Mouse (Mus musculus) naive thymus-derived CD4-positive, alpha-beta T cell, adult 2 months (primary cell): ENCODE results near the gene Tdgf1.

Source experiments
- DNase-seq: peaks from one replicate; pipeline ENCODE4 v3.0.0-alpha.2; 2011; ENCODE audit warnings: low read depth

Tdgf1 gene

DNA sequence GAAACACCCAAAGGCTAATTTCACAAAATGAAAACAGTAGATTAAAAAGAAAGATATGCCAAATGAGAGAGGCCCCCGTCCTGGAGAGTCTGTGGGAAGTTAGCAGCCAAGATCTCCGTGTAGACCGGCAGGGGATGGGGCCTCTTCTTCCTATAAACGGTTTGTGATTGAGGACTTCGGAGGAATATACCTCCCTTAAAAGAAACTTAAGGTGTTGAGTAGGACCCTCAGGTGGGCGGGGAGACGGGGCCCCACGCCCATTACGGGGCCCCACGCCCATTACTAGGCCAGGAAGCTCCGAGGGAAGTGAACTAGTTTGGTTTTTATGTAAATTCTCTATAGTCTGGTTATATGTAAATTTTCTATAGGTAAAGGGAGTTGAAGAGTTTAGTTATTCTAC is at the start of gene Tdgf1:
Gene Tdgf1 (minus strand): TSS at position 233 of the 400 bp plus-strand sequence.
- peak; percentile 49 for DNase-seq

DNA sequence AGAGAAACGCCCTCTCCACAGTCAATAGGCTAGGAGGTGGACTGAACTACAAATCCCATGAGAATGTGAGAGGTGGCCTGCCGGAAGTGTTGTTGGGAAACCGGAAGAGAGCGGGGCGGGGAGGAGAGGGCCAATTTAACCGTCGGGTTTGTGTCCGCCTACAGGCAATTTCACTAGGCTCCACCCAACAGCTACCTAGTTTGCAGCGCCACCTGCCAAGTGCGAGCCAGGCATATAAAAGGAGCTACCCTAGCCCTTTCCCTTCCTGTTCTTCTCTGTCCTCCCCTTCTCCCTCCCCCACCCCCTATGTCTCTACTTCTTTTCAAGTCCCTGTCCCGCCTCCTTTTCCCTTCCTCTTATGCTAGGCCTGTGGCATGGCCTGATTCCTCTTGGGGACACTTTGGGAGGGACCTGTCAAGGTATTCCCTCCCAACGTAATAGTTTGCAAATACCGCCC is 48.8 kb upstream of the Tdgf1 start:
- DNase-seq = peak; percentile 91

DNA sequence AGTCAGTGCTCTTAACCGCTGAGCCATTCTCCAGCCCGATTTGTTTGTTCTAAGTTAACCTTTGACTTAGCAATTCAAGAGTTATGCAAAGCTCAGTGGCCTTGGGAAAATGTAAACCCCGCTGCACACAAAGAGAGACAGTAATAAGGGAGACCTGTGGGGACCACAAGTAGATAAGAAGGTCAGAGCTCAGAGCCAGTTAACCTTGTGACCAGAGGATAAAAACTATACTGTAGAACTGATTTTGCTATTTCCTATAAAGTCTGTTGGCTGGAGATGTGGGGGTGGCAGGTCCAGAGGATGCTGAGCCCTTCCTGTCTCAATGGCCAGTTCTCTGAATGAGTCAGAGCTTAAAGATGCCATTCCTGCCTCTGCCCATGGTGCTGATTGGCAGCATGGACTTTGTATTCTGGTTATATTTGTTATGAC is 47.3 kb upstream of the Tdgf1 start:
- no peak for DNase-seq

DNA sequence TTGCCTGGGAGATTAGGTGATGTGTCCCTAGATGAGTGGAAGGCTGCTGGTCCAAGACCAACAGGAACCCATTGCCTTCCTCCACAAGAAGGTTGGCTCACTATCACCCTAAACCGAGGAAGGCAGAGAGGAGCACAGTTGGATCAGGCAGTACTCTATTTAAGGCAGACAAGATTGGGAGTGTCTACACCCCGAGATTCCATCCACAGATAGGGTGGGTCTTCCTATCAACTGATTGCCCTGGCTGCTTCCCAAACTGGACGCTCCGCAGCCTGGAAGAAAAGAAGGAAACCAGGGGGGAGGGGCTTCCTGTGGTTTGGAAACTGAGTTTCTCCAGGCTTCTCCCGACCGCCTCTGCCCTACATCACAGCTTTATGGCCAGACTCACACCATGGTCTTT is 44.2 kb upstream of the Tdgf1 start, which contains the start of gene Rtp3:
Gene Rtp3 (minus strand): TSS at position 380 of the 400 bp plus-strand sequence.
- no peak for DNase-seq

DNA sequence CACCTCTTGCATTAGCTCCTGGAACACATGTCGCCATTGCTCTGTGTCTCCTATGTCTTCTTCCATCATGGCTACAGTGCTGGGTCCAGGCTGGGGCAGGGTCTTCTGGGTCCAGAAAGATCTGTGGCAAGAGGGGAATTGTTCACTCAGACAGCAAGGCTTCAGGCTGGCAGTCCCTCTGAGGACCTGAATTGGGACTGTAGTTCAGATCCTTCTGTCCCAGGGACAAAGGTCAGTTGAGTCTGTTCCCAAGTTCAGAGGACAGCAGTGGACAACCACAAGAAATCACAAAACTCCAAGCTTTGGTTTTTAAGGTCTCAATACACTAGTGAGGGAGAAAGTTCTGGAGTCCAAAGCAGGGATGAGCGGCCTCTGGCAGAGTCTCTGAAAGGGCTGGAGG is 43.6 kb upstream of the Tdgf1 start:
- DNase-seq = no peak

DNA sequence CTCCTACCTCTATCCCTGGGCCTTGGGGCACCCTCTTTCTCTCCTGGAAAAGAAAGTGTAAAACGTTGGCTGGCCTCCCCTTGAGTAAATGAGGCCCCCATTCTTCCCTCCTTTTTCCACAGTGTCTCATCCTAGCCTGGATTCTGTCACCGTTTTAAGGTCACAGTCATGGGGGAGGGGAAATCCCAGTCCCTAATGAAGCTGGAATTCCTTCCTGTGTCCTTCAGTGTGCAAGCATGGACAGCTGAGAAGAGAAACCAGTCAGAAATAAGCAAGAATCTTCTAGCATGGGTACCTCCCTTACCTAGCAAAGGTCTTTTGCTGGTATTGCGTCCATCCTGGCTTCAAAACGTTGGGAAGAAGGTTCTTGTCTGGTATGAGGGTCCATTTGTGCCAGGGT is 43.2 kb upstream of the Tdgf1 start:
- no peak for DNase-seq

DNA sequence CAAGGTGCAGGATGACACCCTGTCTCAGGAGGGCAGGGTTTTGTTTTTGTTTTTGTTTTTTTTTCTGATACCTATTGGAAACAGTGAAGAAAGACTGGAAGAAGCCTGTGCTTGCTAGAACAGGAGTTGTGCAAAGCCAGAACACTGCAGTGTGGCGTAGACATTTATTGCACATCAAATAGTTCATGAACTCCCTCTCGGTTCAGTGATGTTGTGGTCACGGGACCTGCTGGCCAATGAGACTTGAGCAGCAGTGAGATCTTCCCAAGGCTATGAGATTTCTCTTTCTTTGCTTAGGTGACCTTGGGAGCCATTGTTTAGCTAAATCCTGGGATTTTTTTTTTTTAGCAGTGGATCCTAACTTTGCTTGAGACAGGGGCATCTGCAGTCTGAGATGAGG is 42.1 kb upstream of the Tdgf1 start:
- DNase-seq = no peak

DNA sequence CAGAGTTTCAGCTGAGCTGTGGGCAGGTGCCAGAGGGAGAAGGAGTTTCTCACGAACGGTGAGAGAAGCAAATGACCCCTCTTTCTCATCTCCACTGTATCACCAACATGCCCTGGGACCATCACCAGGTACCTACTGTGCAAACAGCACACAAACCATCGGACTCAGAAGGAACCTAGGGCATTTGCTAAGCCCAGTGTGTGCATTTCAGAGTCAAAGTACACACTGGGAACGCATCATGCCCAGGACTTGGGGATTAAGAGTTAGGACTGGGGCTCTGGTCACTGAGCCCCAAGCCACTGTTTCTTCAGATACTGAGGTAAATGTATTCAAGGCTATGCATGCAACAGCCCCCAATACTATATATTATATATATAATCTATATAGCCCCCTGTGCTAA is 41.4 kb upstream of the Tdgf1 start:
- DNase-seq = no peak

DNA sequence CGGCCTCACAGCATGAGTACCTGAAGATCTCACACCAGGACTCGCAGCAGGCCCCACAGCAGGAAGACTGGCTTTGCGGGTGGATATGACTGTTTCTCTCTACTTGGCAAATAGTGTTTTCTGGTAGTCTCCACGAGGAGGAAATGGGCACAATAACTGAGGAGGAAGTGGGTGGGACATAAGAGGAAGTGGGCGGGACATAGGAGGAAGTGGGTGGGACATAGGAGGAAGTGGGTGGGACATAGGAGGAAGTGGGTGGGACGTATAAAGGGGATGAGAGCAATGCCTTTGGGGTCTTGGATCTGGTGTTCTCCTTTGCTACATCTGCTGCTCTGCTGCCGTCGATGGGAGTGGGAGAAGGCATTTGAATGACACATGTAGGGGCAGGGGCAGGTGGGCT is 40.0 kb upstream of the Tdgf1 start:
- peak; percentile 30 for DNase-seq

DNA sequence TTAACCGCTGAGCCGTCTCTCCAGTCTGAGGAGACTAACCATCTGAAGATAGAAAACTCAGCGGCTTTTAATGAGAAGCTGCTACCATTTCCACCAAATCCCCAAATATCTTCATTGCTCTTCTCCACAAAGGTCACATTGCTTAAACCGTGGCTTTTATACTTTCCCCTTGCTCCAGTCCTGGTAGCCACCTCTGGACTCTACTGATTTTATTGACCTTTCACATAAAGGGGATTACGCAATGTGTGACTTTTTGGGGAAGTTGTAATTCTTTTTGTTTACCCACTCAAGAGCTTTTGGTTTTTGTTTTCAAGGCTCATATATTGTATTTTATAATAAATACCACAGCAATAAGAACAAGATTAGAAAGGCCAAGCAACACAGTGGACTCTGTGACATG is 39.6 kb upstream of the Tdgf1 start:
- no peak for DNase-seq

DNA sequence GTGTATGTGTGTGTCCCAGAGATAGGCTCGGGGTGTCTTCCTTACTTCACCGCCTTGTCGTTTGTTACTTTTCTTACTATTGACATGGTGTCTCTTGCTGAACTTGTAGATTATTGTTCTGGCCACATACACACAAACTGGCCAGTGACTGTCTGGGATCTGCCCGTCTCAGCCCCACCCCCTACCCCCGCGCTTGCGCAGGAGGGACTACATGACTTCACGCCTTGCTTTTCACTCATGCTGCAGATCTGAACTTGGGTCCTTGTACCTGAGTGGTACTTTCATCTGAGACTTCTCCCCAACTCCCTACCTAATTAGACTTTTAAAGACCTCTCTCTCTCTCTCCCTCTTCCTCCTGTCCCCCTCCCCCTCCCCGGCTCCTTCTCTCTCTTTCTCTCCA is 38.1 kb upstream of the Tdgf1 start:
- DNase-seq = no peak

DNA sequence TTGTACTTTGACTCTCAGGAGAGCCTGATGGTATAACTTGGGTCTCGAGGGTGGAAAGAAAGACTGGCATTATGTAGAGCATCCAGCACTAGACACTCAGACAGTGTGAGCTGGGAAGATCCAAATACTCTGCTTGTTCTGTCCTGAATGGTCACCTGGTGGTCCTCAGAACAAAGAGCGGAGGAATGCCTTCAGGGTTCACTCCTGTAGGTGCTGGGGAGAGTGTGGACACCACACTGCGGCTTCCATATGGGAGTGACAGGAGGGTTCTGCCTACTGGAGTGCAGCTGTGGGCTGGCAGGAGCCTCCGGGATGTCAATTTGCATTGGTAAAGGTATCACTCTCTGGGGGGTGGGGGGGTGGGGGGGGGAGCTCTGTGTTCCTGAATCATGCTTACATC is 36.4 kb upstream of the Tdgf1 start:
- DNase-seq = no peak

DNA sequence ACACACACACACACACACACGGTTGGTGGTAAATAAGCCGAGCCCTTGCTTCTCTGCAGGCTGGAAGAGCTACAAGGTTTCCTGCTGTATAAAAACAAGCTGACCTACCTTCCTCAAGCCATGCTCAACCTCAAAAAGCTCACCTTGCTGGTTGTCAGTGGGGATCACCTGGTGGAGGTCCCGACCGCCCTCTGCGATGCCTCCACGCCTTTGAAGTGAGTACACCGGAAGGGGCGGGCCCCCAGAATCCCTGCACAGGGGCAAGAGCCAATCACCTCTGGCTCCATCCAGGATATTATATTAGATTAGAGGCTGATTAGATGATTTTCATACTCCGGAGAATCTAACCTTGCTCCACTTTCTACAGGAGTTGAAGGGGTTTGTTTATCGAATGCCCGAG is 33.5 kb upstream of the Tdgf1 start:
- no peak for DNase-seq

DNA sequence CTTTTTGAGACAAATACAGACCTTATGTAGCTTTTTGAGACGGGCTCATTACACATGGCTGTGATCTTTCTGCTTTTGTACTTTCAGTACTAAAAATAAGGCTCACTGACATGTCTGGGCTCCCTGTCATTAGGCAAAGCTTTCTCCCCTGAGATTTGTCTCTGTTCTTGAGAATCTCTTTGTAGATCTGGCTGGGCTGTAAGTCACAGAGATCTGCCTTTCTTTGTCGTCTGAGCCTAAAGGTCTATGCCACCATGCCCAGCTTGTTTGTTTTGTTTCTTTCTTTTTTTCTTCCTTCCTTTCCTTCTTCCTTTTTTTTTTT is 19.9 kb upstream of the Tdgf1 start:
- no peak for DNase-seq

DNA sequence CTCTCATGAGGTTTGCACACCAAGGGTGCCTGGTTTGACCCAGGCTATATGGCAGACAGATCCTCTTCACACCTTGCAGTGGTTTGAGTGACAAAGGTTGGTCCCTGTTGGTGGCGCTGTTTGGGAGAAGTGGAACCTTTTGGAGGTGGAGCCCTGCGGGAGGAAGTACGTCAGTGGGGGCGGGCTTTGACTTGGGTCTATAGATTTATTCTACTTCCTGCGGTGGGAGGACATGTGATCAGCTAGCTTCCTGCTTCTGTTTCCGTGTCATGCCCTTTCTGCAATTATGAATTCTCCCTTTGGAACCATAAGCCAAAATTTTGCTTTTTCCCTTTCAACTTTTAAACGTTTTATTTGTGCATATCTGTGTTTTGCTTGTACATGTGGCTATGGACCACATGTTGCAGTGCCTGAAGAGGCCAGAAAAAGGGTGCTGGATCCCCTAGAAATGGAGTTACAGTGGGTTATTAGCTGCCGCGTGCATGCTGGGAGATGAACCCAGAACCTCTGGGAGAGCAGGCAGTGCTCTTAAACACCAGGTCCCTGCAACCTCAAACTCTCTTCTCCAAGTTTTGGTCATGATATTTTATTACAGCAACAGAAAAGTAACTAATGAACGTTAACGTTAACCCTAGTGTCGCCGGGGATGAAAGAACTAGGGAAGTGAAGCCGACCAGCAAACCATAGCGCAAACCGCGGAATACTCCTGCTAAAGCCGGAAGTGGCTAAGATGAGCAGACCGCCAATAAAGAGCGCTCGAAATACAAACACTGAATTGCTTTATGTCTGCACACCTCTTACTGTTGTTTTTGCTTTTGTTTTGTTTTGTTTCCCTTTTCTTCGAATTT is 19.3 kb upstream of the Tdgf1 start:
- DNase-seq = peak; percentile 36

DNA sequence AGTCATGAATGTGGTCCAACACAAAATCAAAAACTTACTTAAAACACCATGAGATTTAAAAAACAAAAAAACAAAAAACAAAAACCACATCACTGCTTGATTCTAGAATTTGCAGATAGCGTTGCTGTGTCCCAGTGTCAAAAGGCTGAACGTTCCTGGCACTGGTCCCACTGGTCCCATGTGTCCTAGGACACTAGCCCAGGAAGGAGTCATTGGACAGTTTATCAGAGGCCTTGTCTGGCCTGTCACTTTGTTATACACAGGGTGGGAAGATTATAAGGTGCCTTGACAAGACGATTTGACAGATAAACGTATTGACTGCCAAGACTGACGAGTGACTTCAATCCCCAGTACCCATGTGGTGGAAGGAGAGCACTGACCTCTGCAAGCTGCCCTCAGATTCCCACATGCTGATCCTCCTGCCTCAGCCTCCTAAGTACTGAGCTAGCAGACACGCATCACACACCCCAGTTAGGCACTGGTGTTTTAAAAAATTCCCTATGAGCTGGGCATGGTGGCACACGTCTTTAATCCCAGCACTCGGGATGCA is 17.7 kb upstream of the Tdgf1 start:
- DNase-seq = no peak

DNA sequence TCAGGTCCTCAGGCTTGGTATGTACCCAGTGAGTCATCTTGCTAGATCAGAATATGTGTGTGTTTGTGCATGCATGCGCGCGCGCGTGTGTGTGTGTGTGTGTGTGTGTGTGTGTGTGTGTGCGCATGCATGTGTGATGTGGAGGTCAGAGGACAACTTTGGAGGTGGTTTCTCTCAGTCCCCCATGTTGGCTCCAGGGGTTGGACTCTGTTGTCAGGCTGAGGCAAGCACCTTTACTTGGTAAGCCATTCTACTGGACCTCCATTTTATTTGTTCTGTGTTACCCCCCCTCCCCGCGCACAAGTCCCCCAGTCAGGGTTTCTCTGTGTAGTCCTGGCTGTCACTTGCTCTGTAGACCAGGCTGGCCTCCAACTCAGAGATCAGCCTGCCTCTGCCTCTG is 15.4 kb upstream of the Tdgf1 start:
- DNase-seq = no peak

DNA sequence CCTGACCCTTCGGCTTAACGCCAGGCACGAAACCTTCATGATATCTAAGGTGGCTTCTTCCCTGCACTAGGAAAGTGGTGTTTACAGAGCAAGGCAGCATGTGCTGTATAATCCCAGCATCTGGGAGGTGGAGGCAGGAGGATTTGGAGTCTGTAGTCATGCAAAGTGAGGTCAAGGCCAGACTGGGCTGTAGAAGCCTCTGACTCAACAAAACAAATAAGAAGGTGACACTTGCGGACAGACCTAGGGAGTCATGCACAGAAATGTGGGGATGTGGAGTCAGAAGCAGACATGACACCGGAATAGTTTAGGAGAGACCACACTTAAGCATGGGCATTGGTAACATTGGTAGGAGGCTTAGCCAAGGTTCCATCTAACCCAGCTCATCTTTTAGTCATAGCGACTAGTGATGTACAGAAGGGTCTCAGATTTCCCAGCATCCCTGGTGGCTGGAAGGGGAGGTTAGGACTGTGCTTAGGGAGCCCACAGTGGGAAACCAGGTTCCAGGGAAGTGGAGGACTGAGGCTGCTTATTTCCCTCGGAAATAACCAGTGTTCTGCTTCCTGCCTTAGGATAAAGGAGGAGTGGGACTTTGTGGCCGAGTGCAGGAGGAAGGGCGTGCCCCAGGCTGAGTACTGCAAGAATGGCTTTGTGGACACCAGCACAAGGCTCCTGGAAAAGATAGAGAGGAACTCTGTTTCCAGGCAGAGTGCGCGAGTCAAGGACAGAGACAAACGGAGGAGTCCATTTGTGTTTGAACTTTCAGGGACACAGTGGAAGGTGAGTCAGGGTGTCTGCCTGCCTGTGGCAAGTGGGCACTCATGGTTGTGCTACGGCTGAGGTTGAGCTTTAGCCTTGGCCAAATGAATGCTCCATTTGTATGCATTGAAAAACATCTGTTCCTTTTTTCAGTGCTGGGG is 14.5 kb upstream of the Tdgf1 start:
- DNase-seq = no peak

DNA sequence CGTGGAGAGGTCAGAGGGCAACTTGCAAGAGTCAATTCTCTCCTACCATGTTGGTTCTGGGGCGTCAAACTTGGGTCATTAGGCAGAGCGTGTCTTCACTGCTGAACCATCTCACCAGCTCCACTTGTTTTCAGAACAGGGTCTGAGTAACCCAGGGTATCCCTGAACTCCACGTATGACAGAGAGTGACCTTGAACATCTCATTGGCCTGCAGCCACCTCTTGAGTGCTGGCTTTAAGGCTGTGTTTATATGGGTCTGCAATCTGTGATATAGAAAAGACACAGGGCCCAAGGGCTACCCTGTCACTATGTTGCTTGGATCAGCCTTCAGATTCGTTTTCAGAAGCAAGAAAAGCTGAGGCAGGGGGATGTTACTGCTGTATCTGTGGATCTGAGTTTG is 13.7 kb upstream of the Tdgf1 start:
- no peak for DNase-seq

DNA sequence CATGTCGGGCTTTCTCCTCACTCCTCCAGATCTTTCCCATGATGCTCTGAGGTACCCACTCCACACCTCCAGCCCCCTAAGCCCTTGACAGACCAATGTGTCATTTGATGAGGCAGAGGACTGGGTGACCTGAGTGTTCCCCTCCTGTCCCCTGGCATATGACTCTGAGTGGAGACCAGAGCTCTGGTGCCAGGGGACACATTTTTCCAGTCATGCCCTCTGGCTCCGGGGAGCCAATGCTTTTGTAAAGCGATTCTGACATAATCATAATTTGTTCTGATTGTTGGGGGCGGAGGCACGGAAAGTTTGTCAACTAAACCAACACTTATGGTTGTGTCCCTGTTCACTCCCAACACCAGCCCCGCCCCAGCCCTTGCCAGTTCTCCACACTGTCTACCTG is 10.0 kb upstream of the Tdgf1 start:
- DNase-seq = no peak

DNA sequence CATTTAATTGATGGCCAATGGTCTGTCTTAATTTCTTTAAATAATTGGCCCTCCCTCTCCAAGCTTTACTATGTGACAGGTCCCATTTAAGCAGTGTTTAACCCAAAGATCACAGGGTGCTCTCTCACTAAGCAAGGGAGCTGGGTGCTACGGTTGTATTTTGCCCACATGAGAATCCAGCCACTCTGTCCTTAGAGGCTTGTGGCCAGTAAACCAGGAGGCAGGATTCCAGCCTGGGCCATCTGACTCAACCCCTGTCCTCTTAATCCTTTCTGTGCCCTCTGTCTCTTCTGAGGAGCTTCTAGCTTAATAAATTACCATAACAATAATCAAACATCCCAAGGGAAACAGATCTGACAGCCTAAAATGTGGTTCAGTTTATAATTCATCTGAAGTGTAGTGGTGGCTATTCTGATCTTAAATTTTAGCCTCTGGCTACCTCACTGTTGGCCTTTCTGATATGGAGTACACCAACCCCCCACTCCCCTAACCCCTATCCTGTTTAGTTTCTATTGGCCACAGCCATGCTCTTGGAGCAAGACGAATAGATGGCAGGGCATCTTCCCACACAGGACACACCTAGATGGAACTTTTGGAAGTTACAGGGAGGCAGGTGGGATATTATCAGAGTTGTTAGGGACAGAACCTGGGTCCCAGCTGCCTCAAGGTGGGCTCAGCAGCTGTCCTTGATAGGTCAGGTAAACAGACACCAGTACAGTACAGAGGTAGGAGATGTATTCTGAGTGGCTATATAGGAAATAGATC is 8.9 kb upstream of the Tdgf1 start:
- DNase-seq = no peak
